Mouse (Mus musculus): ENCODE data around the gene Pip5k1b. TPM values are rescaled to one million over a fixed set of nuclear protein-coding genes. Genes with fewer than 3 reads are reported as not detected.

Gene Pip5k1b
- total RNA-seq, 2 experiments from 2014 or later, result 0.23 to 0.53 TPM

DNA sequence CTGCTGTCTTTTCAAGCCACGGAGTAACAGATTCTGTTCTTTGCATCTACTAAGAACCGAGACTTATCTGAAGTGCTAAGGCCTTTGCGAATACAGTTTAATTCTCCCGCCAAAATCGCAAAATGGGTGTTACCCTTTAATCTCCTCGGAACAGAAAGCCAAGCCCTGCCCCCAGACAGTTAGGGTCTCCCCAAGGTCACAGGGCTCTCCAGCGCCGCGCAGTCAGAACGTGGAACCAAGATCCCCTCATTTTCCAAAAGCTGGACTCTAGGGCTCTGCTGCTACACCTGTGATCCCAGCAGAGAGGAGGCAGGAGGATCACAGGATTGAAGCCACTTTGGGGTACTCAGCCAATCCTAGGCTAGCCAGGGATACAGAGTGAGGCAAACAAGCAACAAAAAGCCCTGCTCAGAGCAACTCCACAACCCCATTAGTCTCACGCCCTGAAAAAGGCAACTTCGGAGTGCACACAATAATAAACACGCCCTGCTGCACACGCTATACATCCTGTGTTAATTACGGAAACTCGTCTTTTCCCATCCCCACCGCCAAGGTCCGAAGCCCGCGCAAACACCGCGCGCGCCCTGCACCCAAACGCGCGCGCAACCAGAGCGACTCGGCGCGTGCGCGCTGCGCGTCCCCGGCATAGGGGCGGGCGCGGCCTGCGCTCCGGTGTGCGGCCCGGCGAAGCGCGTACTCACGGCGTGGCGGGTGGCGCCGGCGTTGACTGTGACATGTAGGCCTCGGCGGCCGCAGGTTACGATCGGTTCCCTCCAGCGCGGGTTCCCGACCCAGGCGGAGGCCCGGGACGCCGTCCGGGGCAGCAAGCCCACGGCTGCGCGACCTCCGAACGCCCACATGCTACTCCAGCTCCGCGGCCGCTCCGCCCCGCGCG, 275.7 kb downstream of the Pip5k1b start:
- Histone ChIP-seq H3K27ac (peak overlapping the region; percentile 97), H3K4me3 (peak overlapping the region; percentile 90)
- DNase-seq, result peak; percentile 90
- intact Hi-C loops (cut with DNase I), result loop anchor here (2.0 to 10.0 kb wide), 3 partner anchors 315 to 593 kb away; partner anchors contain the start of gene Ptar1
- peak; percentile 78 for TF ChIP-seq CTCF (IDR thresholded peaks at IDR 0.05)

DNA sequence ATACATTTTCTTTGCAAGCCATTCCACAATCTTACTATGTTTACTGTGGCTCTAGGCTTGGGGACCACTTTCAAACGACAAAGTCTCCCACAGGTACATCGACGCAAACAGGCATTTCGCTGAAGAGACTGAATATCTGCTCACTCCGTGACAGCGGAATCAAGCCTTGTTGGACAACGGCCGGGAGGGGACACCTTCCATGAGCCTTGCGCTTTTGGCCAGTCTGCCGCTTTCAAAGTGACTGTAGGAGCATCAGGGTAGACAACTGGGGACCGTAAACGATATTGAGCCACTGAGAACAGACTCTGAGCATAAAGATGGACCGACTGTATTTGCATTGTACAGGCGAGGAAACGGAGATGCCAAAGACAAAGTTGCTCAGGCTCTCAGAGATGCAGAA, 276.8 kb downstream of the Pip5k1b start:
- intact Hi-C loops (cut with DNase I), result loop anchor here (10.0 kb wide), 2 partner anchors 314 to 414 kb away; no protein-coding TSS in a partner anchor
- no peak for DNase-seq
- H3K27ac ChIP-seq, result no peak overlapping the region
- no peak for TF ChIP-seq CTCF (IDR thresholded peaks at IDR 0.05)
- H3K4me3 ChIP-seq, result no peak overlapping the region; the same call in 1 of the 2 replicates

DNA sequence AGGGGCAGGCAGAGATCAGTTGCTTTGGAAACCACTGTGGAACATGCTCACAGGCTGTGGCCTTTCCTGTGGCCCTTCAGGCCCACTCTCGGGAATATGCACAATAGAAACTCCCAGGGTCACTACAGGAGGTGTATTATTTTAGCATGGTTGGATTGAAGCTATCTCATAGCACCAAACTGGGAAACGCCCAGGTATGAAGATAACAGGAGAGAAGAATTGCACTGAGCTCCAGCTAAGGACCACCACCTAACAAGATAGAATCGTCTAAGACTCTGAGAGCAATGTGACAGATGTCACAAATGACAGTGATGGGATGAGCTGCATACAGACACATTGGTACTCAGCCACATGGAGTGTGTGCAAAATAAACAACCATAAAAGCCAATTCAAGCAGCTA, 281.4 kb downstream of the Pip5k1b start:
- Histone ChIP-seq H3K27ac (no peak overlapping the region), H3K4me3 (no peak overlapping the region)
- no peak for TF ChIP-seq CTCF (IDR thresholded peaks at IDR 0.05)
- no peak for DNase-seq
- intact Hi-C loops (cut with DNase I), result loop anchor here (10.0 kb wide), 2 partner anchors 309 to 409 kb away; no protein-coding TSS in a partner anchor

DNA sequence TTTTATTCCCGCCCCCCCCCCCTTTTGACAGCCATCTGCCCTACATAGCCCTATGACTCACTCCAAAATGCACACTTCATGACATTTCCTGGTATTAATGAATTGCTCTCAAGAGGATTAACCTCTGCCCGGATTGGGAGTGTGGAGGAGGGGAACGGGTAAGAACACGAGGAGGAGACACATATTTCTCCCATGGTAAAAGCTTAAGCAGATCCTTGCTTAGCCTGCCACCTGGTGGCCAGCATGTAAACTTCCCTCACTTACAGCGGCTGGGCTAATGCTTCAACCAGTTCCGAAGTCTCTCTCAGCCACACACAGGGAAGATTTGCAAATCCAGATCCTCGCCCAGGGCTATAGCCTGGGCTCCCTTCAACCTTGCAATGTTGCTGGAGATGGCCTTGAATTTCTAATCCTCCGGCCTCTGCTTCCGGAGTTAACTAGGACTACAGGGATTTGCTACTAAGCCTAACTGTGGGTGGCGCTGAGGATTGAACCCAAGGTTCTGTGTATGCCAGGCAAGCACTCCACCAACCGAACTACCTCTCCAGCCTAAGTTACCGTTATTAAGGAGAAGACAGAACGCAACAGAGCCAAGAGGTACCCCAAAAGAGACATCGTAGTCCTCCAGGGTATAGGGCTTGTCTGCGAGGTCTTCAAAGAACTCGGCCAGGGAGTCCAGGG, 283.8 kb downstream of the Pip5k1b start:
- Histone ChIP-seq H3K27ac (peak overlapping the region; percentile 56), H3K4me3 (peak overlapping the region; percentile 61)
- intact Hi-C loops (cut with DNase I), result loop anchor here (1.0 to 10.0 kb wide), 3 partner anchors 119 to 407 kb away; no protein-coding TSS in a partner anchor
- peak; percentile 89 for TF ChIP-seq CTCF (IDR thresholded peaks at IDR 0.05)
- peak; percentile 86 for DNase-seq

- peak; percentile 46 for DNase-seq
- H3K4me3 ChIP-seq, result peak overlapping the region; percentile 61
- no peak for TF ChIP-seq CTCF (IDR thresholded peaks at IDR 0.05)
- intact Hi-C loops (cut with DNase I), result loop anchor here (1.0 to 10.0 kb wide), 3 partner anchors 118 to 407 kb away; no protein-coding TSS in a partner anchor
- H3K27ac ChIP-seq, result peak overlapping the region; percentile 56
Observed at GRCm38 (mm10) chr19:24271326-24271725, 284.3 kb downstream of the Pip5k1b start.

GRCm38 (mm10) chr19:24268531-24268930, 287.1 kb downstream of the Pip5k1b start:
- intact Hi-C loops (cut with DNase I), result no loop called here
- DNase-seq, result no peak
- Histone ChIP-seq H3K27ac (no peak overlapping the region), H3K4me3 (no peak overlapping the region)
- TF ChIP-seq CTCF (IDR thresholded peaks at IDR 0.05), result no peak

GRCm38 (mm10) chr19:24266046-24266830, 289.4 kb downstream of the Pip5k1b start:
- Histone ChIP-seq H3K4me3 (no peak overlapping the region), H3K27ac (no peak overlapping the region)
- TF ChIP-seq CTCF (IDR thresholded peaks at IDR 0.05), result no peak
- no peak for DNase-seq
- intact Hi-C loops (cut with DNase I), result no loop called here

- intact Hi-C loops (cut with DNase I), result loop anchor here (2.0 to 5.0 kb wide), 2 partner anchors 43 to 112 kb away; no protein-coding TSS in a partner anchor
- TF ChIP-seq CTCF (IDR thresholded peaks at IDR 0.05), result peak; percentile 91
- peak; percentile 82 for DNase-seq
Observed at GRCm38 (mm10) chr19:24264991-24265390, 290.7 kb downstream of the Pip5k1b start.

GRCm38 (mm10) chr19:24262736-24263135, 292.9 kb downstream of the Pip5k1b start:
- intact Hi-C loops (cut with DNase I), result loop anchor here (5.0 kb wide), 1 partner anchor 40 kb away; no protein-coding TSS in a partner anchor
- no peak for DNase-seq
- H3K27ac ChIP-seq, result no peak overlapping the region
- no peak overlapping the region for H3K4me3 ChIP-seq
- no peak for TF ChIP-seq CTCF (IDR thresholded peaks at IDR 0.05)

More at GRCm38 (mm10) chr19:24264991-24265390, 290.7 kb downstream of the Pip5k1b start:
- no peak overlapping the region for H3K4me3 ChIP-seq
- no peak overlapping the region for H3K27ac ChIP-seq

DNA sequence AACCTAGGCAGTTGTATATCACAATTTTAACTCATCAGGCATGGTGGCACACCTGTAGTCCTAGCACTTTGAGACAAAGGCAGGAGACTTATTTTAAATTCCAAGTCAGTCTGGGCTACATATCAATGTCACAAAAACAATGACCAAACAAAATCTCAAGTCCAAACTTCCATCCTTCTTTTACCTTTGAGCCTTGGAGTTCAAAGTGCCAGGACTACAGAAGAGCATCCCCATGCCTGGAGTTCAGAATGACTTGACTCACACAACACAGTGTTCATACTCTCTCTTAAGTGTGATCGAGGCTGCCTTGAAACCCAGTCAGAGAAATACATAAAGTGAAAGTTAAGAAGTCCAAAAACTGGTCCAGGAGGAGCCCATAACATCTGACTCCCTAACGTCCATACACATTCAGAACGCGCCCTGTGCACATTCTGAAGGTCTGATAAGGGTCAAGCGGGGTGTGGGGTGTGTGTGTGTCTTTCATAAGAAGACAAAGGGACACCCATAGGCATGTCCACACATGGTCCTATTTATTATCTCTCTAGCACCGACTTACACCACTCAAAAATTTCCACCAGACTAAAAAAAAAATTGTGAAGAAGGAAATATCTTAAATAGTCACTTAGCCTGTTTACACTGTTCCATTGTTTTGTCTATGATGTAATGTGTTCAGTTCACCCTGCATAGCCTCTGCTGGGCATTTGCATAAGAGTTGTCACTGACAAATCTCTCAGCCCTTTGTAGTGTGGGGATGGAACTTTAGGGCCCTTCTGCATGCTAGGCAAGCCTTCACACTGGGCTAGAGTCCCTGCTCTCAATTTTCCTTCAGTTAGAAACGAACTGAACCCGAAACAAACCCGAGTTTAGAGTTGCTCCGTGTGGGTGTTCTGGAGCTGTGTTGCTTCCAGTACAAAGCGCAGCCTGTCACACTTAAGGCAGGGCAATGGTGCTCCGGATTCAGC, 296.0 kb downstream of the Pip5k1b start:
- TF ChIP-seq CTCF (IDR thresholded peaks at IDR 0.05), result no peak
- intact Hi-C loops (cut with DNase I), result loop anchor here (5.0 kb wide), 1 partner anchor 37 kb away; no protein-coding TSS in a partner anchor
- peak overlapping the region; percentile 48 for H3K27ac ChIP-seq
- no peak overlapping the region for H3K4me3 ChIP-seq
- no peak for DNase-seq

DNA sequence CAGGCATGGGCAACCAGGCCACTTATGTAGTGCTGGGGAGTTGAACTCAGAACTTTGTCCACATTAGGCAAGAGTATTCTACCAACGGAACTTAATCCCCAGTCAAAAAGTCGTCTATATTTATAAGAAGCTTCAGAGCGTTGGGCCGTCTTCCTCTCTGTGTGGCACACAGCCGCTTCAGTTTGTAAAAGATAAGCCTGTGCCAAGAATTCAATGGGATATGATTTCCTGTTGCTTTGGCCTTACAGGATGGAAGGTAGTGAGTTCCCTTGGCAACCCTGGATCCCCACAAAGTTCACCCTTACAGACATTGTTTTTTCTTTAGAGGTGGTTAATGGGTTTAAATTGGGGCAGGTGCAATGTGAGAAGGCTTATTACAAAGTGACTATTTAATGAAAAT, 297.3 kb downstream of the Pip5k1b start:
- no peak for DNase-seq
- H3K27ac ChIP-seq, result peak overlapping the region; percentile 35; the same call in 1 of the 2 replicates
- TF ChIP-seq CTCF (IDR thresholded peaks at IDR 0.05), result no peak
- intact Hi-C loops (cut with DNase I), result no loop called here
- H3K4me3 ChIP-seq, result no peak overlapping the region

Data from gastrocnemius, adult 2 months (tissue).